Mouse (Mus musculus): ENCODE data around the gene Net1. TPM values are rescaled to one million over a fixed set of nuclear protein-coding genes. Genes with fewer than 3 reads are reported as not detected.
"Not testable (repeated sequence)": the region's sequence is repeated elsewhere in the genome, so short reads cannot be mapped to it uniquely, and the experiment has no call there.

The Net1 gene
- polyA plus RNA-seq, 1 experiment from 2014 or later = 7.3 TPM

- Histone ChIP-seq H3K27ac (ENCODE audit: low read depth, low read length) (no peak overlapping the region), H3K36me3 (ENCODE audit: control insufficient read depth, insufficient read depth, low read length) (no peaks in the 10 kb centered on the region), H3K4me3 (ENCODE audit: low read depth, low read length) (no peak overlapping the region), H3K9ac (replicated peaks; ENCODE audit: low read depth, low read length) (no peak overlapping the region), H3K4me1 (ENCODE audit: control insufficient read depth, insufficient read depth, low read length) (no peaks in the 10 kb centered on the region), H3K27me3 (ENCODE audit: control insufficient read depth, insufficient read depth, low read length) (no peaks in the 10 kb centered on the region), H3K4me2 (ENCODE audit: low read depth, low read length) (no peak overlapping the region), H3K9me3 (ENCODE audit: control insufficient read depth, low read length) (no peaks in the 10 kb centered on the region)
- WGBS = 88% methylated on average over 1 of the region's 1 CpGs
- no peak for ATAC-seq (ENCODE audit: low read depth)
Observed at GRCm38 (mm10) chr13:3856252-3856651, 61.8 kb downstream of the Net1 start.

- Histone ChIP-seq H3K27ac (ENCODE audit: low read depth, low read length) (no peak overlapping the region), H3K27me3 (ENCODE audit: control insufficient read depth, insufficient read depth, low read length) (no peaks in the 10 kb centered on the region), H3K9me3 (ENCODE audit: control insufficient read depth, low read length) (no peaks in the 10 kb centered on the region), H3K9ac (replicated peaks; ENCODE audit: low read depth, low read length) (no peak overlapping the region), H3K4me3 (ENCODE audit: low read depth, low read length) (no peak overlapping the region), H3K36me3 (ENCODE audit: control insufficient read depth, insufficient read depth, low read length) (no peaks in the 10 kb centered on the region), H3K4me1 (ENCODE audit: control insufficient read depth, insufficient read depth, low read length) (no peaks in the 10 kb centered on the region), H3K4me2 (ENCODE audit: low read depth, low read length) (no peak overlapping the region)
- ATAC-seq (ENCODE audit: low read depth) = no peak
- WGBS = 98% methylated on average over 2 of the region's 2 CpGs
Observed at GRCm38 (mm10) chr13:3854856-3855255, 63.2 kb downstream of the Net1 start.

- not testable (repeated sequence) for H3K27ac ChIP-seq (ENCODE audit: low read depth, low read length); H3K4me3 ChIP-seq (ENCODE audit: low read depth, low read length); H3K4me1 ChIP-seq (ENCODE audit: control insufficient read depth, insufficient read depth, low read length); H3K4me2 ChIP-seq (ENCODE audit: low read depth, low read length); ATAC-seq (ENCODE audit: low read depth); H3K36me3 ChIP-seq (ENCODE audit: control insufficient read depth, insufficient read depth, low read length); H3K9ac ChIP-seq (replicated peaks; ENCODE audit: low read depth, low read length); H3K9me3 ChIP-seq (ENCODE audit: control insufficient read depth, low read length); H3K27me3 ChIP-seq (ENCODE audit: control insufficient read depth, insufficient read depth, low read length)
- WGBS = 86% methylated on average over 3 of the region's 3 CpGs
Observed at GRCm38 (mm10) chr13:3853648-3854333, 64.2 kb downstream of the Net1 start, which contains the start of gene Calm5. Calm5 (plus strand) TSS chr13:3854173.

DNA sequence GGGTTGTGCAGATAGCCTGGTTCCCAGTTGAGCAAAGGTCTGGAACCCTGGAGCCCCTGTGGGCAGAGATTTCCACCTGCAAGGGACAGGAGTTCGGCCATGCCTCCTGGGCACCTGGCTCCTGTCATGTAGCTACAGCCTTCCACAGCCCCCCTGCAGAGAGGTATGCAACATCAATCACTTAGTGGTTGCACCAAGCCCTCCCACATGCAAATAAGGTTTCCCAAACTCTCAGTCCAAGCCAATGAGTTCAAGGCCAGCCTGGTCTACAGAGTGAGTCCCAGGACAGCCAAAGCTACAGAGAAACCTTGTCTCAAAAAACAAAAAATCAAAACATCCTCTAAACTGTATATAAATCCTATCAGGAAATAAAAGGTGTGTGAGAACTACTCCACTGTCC is 67.7 kb downstream of the Net1 start:
- 83% methylated on average over 1 of the region's 1 CpGs for WGBS
- Histone ChIP-seq H3K36me3 (ENCODE audit: control insufficient read depth, insufficient read depth, low read length) (no peaks in the 10 kb centered on the region), H3K4me3 (ENCODE audit: low read depth, low read length) (no peak overlapping the region), H3K27ac (ENCODE audit: low read depth, low read length) (no peak overlapping the region), H3K9me3 (ENCODE audit: control insufficient read depth, low read length) (no peaks in the 10 kb centered on the region), H3K9ac (replicated peaks; ENCODE audit: low read depth, low read length) (no peak overlapping the region), H3K27me3 (ENCODE audit: control insufficient read depth, insufficient read depth, low read length) (no peaks in the 10 kb centered on the region), H3K4me2 (ENCODE audit: low read depth, low read length) (no peak overlapping the region), H3K4me1 (ENCODE audit: control insufficient read depth, insufficient read depth, low read length) (no peaks in the 10 kb centered on the region)
- ATAC-seq (ENCODE audit: low read depth) = no peak

DNA sequence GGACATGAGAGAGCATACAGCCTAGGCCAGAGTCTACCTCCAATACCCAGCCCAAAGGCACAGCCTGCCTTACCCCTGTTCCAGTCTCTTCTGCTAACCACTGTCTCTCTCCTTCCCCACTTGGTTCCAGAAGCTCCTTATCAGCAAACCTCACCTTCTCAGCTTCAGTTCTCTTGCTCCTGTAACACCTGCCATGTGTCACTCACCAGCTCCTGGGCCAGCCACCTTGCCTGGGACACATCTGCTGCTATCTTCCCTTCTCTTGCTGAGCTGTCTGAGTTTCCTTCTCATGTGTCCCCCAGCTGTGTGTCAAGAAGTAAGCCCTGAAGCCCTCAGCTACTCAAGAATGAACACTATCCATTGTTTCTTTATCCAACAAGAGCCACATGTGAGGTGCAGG is 77.4 kb downstream of the Net1 start:
- ATAC-seq (ENCODE audit: low read depth); H3K9ac ChIP-seq (replicated peaks; ENCODE audit: low read depth, low read length): not testable (repeated sequence)

GRCm38 (mm10) chr13:3837312-3837807 is 80.7 kb downstream of the Net1 start, which contains the start of gene Calm4:
Calm4 (plus strand) TSS chr13:3837757.
- not testable (repeated sequence) for H3K9me3 ChIP-seq (ENCODE audit: control insufficient read depth, low read length); ATAC-seq (ENCODE audit: low read depth); H3K9ac ChIP-seq (replicated peaks; ENCODE audit: low read depth, low read length); H3K36me3 ChIP-seq (ENCODE audit: control insufficient read depth, insufficient read depth, low read length); H3K4me3 ChIP-seq (ENCODE audit: low read depth, low read length); H3K27ac ChIP-seq (ENCODE audit: low read depth, low read length); H3K4me2 ChIP-seq (ENCODE audit: low read depth, low read length); H3K4me1 ChIP-seq (ENCODE audit: control insufficient read depth, insufficient read depth, low read length); H3K27me3 ChIP-seq (ENCODE audit: control insufficient read depth, insufficient read depth, low read length)

More for the DNA sequence above, 77.4 kb downstream of the Net1 start:
- not testable (repeated sequence) for H3K27me3 ChIP-seq (ENCODE audit: control insufficient read depth, insufficient read depth, low read length); H3K36me3 ChIP-seq (ENCODE audit: control insufficient read depth, insufficient read depth, low read length); H3K4me2 ChIP-seq (ENCODE audit: low read depth, low read length); H3K4me1 ChIP-seq (ENCODE audit: control insufficient read depth, insufficient read depth, low read length); H3K4me3 ChIP-seq (ENCODE audit: low read depth, low read length); H3K9me3 ChIP-seq (ENCODE audit: control insufficient read depth, low read length); H3K27ac ChIP-seq (ENCODE audit: low read depth, low read length)

DNA sequence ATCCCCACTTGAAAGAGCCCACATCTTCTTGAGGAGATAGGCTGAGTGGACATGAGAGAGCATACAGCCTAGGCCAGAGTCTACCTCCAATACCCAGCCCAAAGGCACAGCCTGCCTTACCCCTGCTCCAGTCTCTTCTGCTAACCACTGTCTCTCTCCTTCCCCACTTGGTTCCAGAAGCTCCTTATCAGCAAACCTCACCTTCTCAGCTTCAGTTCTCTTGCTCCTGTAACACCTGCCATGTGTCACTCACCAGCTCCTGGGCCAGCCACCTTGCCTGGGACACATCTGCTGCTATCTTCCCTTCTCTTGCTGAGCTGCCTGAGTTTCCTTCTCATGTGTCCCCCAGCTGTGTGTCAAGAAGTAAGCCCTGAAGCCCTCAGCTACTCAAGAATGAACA is 84.4 kb downstream of the Net1 start:
- H3K4me1 ChIP-seq (ENCODE audit: control insufficient read depth, insufficient read depth, low read length); H3K9ac ChIP-seq (replicated peaks; ENCODE audit: low read depth, low read length); H3K36me3 ChIP-seq (ENCODE audit: control insufficient read depth, insufficient read depth, low read length); H3K27me3 ChIP-seq (ENCODE audit: control insufficient read depth, insufficient read depth, low read length); H3K4me3 ChIP-seq (ENCODE audit: low read depth, low read length); H3K9me3 ChIP-seq (ENCODE audit: control insufficient read depth, low read length); H3K4me2 ChIP-seq (ENCODE audit: low read depth, low read length); H3K27ac ChIP-seq (ENCODE audit: low read depth, low read length); ATAC-seq (ENCODE audit: low read depth): not testable (repeated sequence)

DNA sequence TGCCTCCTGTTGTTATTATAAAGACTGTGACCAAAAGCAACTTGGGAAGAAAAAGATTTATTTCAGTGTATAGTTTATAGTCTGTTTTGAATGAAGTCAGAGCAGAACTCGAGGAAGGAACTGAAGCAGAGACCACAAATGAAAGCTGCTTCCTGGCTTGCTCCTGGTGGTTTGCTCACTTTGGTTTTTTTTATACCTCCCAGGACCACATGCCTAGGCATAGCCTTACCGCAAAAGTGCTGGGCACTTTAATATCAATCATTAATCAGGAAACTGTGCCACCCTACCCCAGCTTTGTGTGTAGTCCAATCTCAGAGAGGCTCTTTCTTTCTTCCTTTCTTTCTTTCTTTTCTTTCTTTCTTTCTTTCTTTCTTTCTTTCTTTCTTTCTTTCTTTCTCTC is 85.6 kb downstream of the Net1 start:
- Histone ChIP-seq H3K36me3 (ENCODE audit: control insufficient read depth, insufficient read depth, low read length) (no peaks in the 10 kb centered on the region), H3K9ac (replicated peaks; ENCODE audit: low read depth, low read length) (no peak overlapping the region), H3K4me3 (ENCODE audit: low read depth, low read length) (no peak overlapping the region), H3K27me3 (ENCODE audit: control insufficient read depth, insufficient read depth, low read length) (no peaks in the 10 kb centered on the region), H3K27ac (ENCODE audit: low read depth, low read length) (no peak overlapping the region), H3K4me1 (ENCODE audit: control insufficient read depth, insufficient read depth, low read length) (no peaks in the 10 kb centered on the region), H3K4me2 (ENCODE audit: low read depth, low read length) (no peak overlapping the region), H3K9me3 (ENCODE audit: control insufficient read depth, low read length) (no peaks in the 10 kb centered on the region)
- WGBS = 63% methylated on average over 2 of the region's 2 CpGs
- no peak for ATAC-seq (ENCODE audit: low read depth)
